Mouse (Mus musculus) thymus, adult 18-20 months (tissue): Measurements from ENCODE around the gene Gm37240.

ENCODE experiments used
- DNase-seq, 2 experiments: peaks; one replicate each; pipeline ENCODE4 v3.0.0; 2022; ENCODE audit warnings: mixed read lengths in 2 of 2

The Gm37240 gene

DNA sequence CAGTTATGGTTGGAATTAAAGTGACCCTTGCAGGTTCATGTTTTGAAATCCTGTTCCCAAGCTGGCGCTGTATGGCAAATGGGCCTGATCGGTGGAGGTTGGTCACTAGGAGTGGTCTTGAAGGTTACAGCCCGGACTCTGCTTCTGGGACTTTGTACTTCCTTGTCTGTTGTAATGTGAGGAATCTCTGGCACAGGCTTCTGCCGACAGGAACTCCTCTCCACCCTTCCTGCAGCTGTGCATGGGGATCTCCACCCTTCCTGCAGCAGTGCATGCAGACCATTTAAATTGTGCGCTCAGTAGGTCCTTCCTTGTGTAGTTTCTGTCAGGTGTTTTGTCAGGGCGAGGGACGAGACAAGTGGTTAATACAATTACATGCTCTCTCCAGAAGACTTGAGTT, 1034.4 kb downstream of the Gm37240 start:
- DNase-seq: no peak

DNA sequence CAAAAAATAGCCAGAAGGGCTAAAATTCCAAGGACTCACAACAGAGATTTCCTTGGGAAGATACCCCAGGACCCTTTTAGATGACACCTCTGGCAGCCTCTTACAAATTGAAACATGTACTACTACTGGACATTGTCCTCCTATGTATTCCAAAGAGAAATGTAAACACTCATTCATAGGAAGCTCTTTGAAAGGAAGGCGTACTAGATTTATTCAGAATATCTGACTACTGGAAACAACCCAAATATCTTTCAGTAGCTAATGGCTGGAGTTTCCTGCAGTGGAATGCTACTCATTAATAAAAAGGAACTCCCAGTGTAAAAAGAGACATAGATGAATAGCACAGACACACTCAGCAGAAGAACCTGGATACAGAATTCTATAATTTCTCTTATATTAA, 1035.5 kb downstream of the Gm37240 start:
- DNase-seq: no peak

DNA sequence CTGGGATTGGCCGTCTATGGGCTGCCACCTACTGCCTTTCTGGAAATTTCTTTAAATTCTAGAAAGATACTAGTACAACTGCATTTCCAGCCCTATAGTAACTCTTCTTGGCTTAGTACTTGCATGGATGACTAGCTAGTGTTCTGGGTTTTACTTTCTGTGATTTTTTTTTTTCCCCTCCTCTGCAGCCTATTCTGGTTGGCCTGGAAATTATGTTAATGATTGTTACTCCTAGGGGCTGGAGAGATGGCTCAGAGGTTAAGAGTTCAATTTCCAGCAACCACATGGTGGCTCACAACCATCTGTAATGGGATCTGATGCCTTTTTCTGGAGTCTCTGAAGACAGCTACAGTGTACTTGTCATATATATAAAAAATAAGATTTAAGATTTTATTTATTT, 1036.9 kb downstream of the Gm37240 start:
- no peak for DNase-seq

DNA sequence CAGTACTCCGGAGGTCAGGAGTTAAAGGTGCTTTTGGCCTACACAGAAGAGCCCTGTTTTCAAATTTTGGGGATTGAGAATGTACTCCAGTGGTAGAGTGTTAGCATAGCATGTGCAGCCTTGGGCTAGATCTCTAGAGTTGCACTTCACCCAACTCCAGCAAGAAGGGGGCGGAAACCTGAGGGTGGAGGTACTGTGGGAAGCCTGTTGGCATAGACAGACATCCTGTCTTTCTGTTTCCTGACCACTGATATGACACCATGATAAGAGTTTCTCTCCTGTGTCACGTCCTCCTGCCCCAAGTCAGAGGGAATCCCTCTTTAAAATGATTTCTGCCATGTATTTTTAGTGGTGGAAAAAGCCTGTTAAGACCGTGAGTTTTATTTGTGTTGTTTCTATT, 1038.5 kb downstream of the Gm37240 start:
- DNase-seq: peak in 1 of 2 experiments; percentile 32

DNA sequence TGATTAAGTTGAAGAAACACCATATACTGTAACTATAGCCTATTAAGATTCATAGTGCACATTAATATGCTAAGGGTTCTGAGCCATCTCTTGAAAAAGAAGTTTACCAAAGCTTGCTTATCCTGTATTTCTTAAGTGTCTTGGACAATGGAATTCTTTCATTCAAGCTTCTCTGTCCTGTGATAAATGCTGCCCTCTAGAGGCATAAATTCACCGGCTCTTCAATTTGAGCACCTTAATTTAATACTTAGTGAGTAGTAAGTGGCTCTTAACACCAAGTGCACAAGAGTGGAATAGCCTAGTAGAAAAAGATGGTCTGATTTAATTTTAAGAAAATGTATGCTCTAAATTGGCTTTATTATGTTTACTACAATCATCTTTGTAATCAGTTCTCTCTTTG, 1043.7 kb downstream of the Gm37240 start:
- no peak for DNase-seq

DNA sequence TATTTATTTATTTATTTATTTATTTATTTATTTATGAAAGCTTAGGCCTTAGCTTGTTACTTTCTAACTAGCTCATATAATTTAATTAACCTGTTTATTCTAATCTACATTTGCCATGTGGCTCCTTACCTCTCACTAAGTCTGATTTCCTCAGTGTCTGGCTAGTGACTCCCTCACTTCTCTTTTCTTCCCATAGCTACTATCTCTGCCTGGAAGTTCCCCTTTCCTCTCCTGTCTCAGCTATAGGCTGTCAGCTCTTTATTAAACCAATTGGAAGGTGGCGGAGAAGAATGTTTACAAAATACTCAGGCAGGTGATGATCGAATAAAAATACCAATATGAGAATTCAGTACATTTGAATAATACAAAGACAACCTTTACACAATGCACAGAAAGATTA, 1044.5 kb downstream of the Gm37240 start:
- DNase-seq: no peak

DNA sequence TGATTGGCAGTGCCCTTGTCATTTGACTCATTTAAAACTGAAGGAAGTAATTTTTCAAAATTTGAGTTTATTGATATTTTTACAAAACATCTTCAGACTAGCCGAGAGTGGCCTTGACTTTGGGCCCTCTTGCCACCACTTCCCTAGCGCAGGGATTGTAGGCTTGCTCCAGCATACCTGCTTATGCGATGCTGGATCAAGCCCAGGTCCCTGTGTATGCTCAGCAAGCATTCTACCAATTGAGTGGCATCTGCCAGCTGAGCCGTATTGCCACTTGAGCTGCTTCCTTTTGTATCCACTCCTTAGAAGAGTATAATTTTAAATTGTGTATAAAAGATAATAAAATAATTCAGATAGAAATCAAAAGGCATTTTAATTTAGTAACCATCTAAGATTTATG, 1046.0 kb downstream of the Gm37240 start:
- DNase-seq: no peak

DNA sequence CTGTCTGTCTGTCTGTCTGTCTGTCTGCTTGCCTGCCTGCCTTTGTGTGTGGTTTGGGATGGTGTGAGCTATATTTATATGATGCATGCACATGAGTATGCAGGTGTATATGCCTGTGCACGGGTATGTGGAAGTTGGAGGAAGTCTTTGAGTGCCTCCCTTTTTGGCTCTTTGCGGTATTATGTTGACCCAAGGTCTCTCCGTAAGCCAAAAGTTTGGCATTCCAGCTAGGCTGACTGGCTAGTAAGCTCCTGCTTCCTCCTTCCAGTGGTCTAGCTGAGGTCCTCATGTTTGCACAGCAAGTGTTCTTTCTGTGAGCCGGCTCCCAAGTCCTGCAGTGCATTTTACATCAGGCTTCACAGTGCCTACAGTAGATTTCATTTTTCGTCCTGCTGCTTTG, 1047.8 kb downstream of the Gm37240 start:
- no peak for DNase-seq

DNA sequence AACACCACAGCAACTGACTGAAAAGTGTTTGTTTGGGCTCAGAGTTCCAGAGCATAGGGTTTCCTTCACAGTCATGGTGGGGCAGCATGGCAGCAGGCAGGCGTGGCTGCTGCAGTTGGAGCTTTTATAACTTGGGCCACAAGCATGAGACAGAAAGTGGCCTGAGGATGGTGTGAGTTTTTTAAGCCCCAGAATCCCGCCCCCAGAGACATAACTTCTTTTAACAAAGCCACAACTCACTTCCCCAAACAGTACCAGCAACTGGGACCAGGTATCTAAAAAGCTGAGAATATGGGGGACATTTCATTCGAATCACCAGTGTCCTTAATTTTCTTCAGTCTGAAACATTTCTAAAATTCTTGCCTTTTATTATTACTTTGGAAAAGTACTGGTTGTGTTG, 1049.3 kb downstream of the Gm37240 start:
- no peak for DNase-seq

DNA sequence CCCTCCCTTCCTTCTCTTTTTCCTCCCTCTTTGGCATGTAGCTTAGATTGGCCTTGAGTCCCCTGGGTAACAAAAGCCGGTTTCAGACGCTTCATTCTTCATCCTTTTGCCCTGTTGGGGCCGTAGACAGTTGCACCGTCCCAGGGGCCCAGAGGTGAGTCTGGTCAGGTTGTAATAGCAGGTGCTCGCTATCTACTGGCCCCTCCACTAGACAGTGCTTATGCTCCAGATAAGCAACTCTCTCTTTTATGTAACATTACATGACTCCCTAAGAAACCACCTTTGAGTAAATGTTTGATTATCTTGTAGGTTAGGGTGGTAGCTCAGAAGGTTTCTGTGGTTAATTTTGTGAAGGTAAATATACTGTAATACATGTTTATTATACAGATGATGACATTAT, 1051.3 kb downstream of the Gm37240 start:
- no peak for DNase-seq

DNA sequence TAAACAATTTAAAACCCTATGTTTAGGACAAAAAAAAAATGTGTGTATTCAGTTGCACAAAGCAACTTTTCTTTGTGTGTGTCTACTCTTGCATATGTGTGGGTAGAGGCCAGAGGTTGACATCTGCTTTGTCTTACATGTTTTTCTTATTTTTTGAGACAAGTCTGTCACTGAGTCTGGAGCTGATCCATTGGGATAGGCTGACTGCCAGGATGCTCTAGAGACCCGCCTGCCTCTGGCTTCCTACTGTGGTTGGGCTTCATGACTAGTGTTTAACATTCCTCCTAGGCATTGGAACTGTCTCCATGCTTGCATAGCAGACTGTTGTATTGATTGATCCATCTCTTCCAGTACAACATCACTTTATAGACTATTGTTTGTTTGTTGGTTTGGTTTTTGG, 1058.0 kb downstream of the Gm37240 start:
- DNase-seq: no peak

DNA sequence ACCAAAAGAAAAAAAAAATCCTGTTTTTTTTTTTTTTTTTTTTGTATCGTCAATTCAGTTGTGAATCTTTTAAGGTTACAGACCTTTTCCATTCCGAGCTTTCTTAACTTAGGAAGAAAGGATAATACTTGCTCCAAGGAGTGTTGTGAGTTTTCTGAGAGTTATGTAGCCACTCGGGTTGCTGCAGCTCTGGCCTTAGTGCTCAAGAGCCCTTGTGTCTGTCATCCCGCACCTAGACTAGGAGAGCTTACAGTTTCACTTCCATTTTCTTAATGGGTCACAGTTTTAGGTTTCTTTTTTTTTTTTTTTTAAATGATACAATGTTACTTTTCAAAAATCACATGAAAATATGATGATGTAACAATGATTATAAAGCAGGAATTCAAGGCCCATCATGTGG, 1059.7 kb downstream of the Gm37240 start:
- no peak for DNase-seq

DNA sequence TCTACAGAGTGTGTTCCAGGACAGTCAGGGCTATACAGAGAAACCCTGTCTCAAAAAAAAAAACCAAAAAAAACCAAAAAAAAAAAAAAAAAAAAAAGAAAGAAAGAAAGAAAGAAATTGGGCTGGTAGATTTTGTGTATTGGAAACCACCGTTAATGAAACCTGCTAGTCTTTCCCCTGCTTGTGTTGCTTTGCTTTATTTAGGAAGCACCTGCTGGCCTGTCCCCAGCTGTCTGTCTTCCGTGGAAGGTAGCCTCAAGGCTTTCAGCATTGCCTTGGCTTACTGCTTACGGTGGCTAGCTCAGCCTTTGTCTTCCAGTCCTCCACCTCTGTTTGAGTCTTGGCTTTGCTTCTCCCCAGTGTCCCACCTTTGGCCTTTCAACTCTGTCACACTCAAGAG, 1060.4 kb downstream of the Gm37240 start:
- DNase-seq: no peak

DNA sequence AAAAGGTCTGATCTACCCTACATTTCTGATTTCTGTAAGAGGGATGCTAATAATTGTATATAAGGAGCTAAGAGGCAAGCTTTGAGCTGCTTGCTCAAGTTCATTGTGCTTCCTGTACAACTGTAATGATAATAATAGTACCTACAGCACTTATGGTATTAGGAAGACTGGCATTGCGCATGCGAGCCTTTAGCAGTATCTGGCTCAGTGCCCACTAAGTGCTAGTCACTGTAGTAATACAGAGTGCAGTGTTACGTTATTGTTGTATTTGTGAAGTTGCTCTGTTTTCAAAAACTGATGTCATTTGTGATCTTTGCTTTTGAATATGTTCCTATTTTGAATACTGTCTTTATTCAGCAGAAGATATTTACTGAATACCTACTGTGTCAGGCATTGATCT, 1060.9 kb downstream of the Gm37240 start:
- DNase-seq: no peak

DNA sequence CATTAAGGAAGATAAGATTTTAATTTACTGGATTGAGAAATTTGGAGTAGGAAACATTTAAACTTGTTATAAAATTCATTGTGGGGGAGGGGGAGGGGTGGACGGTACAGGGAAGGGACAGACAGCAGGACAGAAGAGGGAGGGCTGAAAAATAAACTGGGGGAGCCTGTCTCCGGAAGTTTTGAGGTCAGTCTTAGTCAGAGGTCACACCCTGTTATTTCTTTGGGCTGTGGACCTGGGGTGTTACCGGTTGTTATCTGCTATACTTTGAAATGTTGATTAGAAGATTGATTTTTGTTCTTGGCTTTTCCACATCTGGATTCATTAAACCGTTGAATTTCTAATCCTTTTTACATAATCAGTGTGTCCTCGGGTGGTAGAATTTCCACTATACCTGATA, 1061.3 kb downstream of the Gm37240 start:
- DNase-seq: no peak

DNA sequence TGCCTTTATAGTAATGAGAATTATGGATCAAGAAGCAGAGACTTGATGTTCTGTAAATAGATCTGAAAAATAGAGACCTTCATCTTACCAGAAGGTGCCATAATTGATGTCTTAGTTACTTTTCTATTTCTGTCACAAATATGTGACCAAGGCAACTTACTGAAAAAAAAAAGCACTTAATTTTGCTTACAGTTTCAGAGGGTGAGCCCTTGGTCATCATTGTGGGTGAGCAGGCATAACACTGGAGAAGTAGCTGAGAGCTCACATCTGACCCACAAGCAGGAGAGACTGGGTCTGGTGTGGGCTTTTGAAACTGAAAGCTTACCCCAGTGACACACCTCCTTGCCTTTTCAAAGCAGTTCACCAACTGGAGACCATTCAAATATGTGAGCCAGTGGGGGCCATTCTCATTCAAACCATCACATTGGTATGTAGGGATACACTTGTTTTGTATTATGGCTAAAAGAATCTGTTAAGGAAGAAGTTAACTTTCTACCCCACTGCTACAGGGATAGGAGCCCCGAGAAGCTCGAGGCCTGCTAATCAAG, 1066.6 kb downstream of the Gm37240 start:
- no peak for DNase-seq

DNA sequence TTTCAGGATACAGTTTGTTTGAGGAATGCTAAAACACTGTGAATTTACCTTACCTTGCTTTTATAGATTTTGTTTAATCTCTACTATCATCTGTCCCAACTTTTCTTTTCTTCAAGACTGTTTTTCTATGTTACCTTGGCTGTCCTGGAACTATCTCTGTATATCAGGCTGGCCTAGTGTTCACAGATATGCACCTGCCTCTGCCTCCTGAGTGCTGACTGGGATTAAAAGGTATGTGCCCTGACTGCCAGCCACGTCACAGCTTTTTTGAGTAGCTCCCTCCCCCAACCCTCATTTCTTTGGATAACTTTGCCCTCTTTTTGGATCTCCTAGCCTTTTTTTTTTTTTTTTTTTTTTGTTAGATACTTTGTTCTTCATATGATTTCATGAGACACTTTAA, 1070.4 kb downstream of the Gm37240 start:
- DNase-seq: no peak

DNA sequence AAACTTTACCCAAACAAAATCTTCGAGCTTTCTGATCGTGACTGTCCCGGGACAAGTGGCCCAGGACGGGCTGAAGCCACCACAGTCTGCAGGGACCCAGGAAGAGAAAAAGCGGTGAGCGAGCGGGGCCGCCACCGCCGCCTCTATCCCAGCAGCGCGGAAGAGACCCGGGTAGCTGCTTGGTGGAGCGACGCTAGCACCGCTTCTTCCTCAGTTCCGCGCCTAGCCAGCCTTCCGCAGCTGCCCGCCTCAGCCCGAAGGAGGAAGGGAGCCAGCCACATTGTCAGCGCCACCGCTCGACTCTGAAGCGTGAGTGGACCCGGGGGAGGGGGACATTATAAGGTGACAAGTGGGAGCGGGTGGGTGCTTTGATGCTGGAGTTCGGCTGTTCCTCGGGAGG, 1071.9 kb downstream of the Gm37240 start:
- DNase-seq: peak; percentile 69 to 73

DNA sequence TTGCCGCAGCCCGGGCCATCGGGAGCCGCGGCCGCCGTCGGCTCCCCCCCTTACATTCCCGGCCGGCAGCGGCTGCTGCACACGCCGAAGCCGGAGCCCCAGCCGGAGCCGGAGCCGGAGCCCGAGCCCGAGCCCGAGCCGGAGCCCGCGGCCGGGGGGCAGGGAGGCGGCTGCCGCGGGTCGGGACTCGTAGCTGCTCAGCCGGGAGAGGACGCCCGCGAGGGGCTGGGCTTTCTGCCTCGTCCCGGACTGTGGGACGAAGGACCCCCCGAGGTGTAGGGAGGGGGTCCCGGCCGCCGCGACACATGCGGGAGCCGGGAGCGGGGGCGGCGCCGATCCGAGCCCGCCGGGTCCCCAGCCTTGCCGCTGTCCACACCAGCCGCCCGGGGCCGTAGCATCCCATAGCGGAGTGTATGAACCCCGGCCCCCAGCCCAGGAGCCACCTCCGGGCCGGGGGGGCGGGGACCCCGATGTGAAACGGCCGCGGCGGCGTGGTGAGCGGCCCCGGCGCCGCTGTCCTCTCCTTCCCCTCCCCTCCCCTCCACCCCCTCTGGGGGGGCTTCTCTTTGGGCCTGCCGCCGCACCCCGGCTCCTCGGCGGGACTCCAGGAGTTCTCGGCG, 1072.4 kb downstream of the Gm37240 start, which contains the start of gene Fbxw7:
Gene Fbxw7 (plus strand): TSS at position 507 of the 620 bp plus-strand sequence.
- peak; percentile 49 to 50 for DNase-seq

DNA sequence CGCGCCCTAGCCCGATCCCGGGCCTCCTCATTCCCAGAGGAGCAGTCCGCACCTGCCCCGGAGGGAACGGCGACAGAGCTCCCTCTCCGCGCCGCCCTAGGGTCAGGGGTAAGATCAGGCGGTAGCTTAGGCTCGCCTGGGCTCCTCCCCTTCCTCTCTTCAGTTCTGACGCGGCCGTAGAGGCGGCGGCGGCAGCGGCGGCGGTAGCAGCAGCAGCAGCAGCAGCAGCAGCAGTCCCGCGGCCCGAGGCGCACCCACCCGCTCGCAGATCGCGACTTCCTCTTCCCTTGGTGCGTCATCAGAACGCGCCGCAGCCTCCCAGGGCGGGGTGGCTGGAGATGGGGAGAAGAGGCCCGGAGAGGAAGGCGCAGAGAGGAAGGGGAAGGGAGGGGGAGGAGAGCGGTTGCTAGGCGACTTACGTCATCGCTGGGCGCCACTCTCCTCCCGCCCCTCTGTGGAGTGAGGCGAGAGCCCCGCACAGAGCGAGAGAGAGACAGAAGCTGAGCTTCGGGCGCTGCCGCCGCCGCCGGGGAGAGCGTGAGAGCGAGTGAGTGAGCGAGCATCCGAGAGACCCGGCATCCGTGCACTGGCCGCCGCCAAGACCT, 1073.1 kb downstream of the Gm37240 start:
- peak; percentile 100 for DNase-seq

DNA sequence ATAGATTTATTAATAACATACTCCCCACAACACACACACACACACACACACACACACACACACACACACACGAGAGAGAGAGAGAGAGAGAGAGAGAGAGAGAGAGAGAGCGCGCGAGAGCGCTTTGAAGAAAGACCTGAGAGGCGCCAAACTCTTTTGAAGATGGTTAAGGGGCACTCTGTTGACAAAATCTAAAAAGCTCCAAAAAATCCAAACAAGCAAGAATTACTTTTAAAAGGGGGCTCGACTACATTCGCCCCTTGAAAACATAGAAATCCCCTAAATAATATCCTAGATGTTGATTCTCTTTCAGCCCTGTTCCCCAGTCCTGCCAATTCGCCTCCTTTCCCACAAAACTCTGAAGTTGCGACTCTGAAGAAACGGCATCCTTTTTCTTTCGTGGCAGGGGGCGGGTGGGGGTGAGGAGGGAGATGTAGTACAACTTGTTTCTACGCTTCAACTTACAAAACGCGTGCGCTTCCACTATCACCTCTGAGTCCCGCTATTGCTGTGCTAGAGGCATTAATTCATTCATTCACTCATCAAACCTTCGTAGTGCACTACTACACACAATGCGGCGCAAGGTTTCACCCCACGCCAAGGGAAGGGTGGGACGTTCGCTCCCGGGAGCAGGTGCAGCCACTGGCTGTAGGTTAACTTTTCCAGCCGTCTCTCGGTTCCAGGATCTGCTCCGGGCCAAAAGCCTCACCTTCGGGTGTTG, 1073.7 kb downstream of the Gm37240 start:
- DNase-seq: no peak

DNA sequence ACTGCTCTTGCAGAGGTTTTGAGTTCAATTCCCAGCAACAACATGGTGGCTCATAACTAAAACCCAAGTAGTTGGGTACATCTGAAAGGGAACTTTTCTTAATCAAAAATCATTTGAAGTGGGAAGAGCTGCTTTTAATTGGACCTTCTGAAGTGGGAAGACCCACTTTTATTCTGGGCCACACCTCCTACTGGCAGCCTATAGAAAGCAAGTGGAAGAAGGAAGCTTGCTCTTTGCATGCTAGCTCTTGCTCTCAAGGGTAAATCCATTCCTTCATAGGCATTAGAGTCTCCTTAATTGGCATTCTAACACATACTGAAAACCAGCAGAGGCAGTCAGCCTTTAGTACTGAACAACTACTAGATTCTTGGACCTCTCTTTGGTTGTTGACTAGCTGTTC, 1076.5 kb downstream of the Gm37240 start:
- no peak for DNase-seq

DNA sequence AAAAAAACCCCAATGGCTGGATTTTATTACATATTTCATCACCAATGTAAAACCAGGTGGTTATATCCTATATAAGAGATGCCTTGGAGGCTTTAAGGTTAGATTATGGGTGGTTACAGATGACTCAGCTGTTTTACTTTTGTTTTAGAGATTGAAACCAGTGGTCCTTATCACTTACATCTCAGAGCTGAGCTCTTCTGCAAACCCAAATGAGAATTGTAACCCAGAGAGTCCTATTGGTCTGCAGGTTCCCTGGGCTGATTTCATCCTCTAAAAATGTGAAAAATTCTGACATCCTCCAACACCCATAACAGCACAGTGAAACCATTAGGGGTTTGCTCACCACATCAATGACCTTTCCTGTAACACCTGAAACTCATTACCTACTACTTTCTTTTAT, 1078.4 kb downstream of the Gm37240 start:
- no peak for DNase-seq

DNA sequence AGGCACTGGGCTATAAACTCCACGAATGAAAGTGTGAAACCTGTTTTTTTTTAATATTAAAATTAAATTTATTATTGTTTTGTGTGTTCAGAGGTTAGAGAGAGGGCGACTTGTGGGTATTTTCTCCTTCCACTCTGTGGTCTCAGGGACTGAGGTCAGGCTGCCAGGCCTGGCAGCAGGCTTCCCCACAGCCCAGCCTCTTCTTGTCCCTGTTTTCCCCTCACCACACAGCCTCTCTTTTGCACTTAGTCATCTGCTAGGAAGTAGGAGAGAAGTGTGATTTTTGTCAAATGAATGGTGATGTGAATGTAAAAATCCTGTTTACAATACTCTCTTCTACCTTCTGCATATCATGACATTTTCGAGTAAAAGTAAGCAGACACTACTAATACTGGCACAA, 1079.5 kb downstream of the Gm37240 start:
- DNase-seq: no peak
